Mouse (Mus musculus): ENCODE data around the gene Sypl. TPM values are rescaled to one million over a fixed set of nuclear protein-coding genes. Genes with fewer than 3 reads are reported as not detected.

Gene Sypl
- polyA plus RNA-seq (2016; fragmentation: Nextera tagmentation; extraction: Ambion mirVana) = 44.5 and 47.1 TPM in 2 replicates

DNA sequence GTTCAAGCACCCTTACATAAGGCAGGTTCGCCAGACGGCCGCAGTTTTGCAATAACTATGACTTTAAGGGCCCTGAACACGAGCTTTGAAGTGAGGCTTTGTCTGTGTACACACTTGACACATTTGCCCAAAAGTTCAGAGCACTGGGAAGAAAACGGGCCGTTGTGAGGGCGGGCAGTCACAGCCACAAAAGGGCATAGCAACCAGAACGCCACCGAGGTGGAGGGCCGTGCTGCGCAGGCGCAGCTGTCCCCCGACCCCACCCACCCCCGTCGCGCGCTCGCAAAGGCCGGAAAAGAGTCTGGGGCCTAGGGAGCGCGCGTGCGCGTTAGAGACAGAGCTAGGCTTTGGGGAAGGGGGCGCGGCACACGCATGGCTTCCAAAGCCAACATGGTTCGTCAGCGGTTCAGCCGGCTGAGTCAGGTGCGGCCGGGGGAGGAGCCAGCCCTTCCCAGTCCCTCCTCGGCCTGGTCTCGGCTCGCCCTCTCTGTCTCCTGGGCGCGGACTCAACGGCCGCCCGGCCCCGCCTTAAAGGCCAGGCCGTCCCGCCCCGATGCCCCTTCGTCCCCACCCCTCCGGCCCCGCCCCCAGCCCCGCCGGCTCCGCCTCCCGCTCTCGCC lies at the start of gene Sypl:
TSS of gene Sypl (plus strand) at position 296 of the 620 bp plus-strand sequence.
- H3K27ac ChIP-seq = peak within 1 kb of the TSS; percentile 93

DNA sequence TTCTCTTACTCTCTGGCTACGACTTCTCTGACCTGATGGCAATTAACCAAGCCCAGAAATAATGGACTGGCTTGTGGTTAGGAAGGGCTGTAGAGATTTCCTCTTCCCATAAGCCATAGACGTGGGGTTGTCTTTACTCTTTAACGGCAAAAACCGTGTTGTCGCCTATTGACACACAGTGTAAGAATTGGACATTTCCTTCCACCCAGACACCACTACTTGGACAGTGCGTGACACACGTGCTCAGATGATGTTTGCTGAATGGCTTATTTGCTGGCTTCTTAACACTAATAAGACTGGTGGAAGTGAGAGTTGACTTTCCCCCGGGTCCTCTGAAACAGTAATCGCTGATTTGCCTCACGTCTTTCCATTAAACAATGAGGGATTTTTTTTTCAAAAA lies 44.0 kb upstream of the Sypl start:
- no peak overlapping the region for H3K27ac ChIP-seq
- peaks cover 16% of the 10 kb centered on the region for H3K27me3 ChIP-seq
- no peak overlapping the region for H3K4me3 ChIP-seq (replicated peaks)
- no peaks in the 10 kb centered on the region for H3K36me3 ChIP-seq (replicated peaks)
- H3K9ac ChIP-seq = no peak overlapping the region
- no peaks in the 10 kb centered on the region for H3K9me3 ChIP-seq
- peak; percentile 31; the same call in 1 of the 2 replicates for ATAC-seq (ENCODE audit: low FRiP score)
- WGBS = 57% methylated on average over 10 of the region's 10 CpGs
- H3K4me2 ChIP-seq = no peak overlapping the region
- peaks cover 6% of the 10 kb centered on the region for H3K4me1 ChIP-seq

More for the DNA sequence above, at the start of gene Sypl:
- Histone ChIP-seq H3K27me3 (no peaks in the 10 kb centered on the region), H3K4me3 (replicated peaks) (peak within 1 kb of the TSS; percentile 62), H3K4me1 (peaks cover 29% of the 10 kb centered on the region), H3K36me3 (replicated peaks) (no peaks in the 10 kb centered on the region), H3K9me3 (no peaks in the 10 kb centered on the region), H3K4me2 (peak within 1 kb of the TSS; percentile 81), H3K9ac (peak within 1 kb of the TSS; percentile 86)
- peak; percentile 98 for ATAC-seq (ENCODE audit: low FRiP score)
- 0% methylated on average over 31 of the region's 52 CpGs for WGBS

DNA sequence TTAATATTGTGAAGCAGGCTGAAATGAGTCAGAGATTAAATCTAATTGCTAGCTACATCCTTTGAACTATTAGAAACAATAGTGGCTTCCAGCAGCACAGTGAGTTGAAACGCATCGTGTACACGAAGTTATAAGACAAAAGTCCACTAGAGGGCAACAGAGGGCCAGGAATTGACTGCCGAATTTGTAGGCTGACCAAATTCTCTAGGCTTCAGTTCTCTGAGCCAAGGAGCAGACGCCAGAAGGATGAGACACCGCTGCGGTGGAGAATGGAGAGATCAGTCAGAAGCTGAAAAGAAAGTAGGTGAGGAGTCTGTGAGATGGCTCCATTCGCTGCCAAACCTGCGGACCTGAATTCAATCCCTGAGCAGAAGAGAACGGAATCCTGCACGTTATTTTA lies 43.6 kb upstream of the Sypl start:
- H3K4me2 ChIP-seq = peak overlapping the region; percentile 45
- 0 out of 2 replicates have a peak overlapping the region, but pooled peaks have one; percentile 11 for H3K4me3 ChIP-seq (replicated peaks)
- H3K27me3 ChIP-seq = peaks cover 16% of the 10 kb centered on the region
- WGBS = 16% methylated on average over 11 of the region's 11 CpGs
- H3K9me3 ChIP-seq = no peaks in the 10 kb centered on the region
- peak; percentile 79 for ATAC-seq (ENCODE audit: low FRiP score)
- H3K36me3 ChIP-seq (replicated peaks) = no peaks in the 10 kb centered on the region
- no peak overlapping the region for H3K27ac ChIP-seq
- peaks cover 6% of the 10 kb centered on the region for H3K4me1 ChIP-seq
- 0 out of 2 replicates have a peak overlapping the region, but pooled peaks have one; percentile 4 for H3K9ac ChIP-seq

DNA sequence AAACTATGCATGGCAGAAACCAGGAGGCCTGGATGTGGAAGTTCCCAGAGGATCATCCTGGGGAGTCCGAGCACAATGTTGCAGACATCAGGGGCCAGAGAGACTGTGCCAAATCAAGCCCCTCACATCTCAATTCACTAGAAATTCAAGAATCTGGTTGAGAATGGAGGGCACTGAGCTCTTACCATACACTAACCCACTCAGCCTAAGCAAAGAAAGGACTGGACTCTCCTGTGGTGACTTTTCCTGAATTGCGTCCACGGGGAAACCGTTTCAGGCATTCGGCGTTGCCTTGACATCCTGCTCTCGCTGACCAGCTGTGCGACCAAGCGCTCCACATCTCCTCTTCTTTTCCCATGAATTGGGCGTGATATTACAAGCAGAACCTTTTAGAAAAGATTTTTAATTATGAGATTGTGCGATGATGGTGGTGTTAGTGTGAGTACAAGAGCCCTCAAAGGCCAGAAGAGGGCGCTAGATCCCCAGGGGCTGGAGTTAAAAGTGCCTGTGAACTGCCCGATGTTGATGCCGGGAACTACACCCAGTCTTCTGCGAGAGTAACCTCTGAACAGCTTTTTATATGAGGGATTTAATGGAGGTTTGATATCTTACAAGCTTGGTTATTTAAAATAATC lies 43.0 kb upstream of the Sypl start:
- no peak overlapping the region for H3K27ac ChIP-seq
- H3K27me3 ChIP-seq = peaks cover 16% of the 10 kb centered on the region
- H3K4me2 ChIP-seq = peak overlapping the region; percentile 45
- peaks cover 6% of the 10 kb centered on the region for H3K4me1 ChIP-seq
- WGBS = 35% methylated on average over 15 of the region's 15 CpGs
- H3K9me3 ChIP-seq = no peaks in the 10 kb centered on the region
- H3K36me3 ChIP-seq (replicated peaks) = no peaks in the 10 kb centered on the region
- ATAC-seq (ENCODE audit: low FRiP score) = peak; percentile 44
- H3K9ac ChIP-seq = 0 out of 2 replicates have a peak overlapping the region, but pooled peaks have one; percentile 4
- H3K4me3 ChIP-seq (replicated peaks) = 0 out of 2 replicates have a peak overlapping the region, but pooled peaks have one; percentile 11

DNA sequence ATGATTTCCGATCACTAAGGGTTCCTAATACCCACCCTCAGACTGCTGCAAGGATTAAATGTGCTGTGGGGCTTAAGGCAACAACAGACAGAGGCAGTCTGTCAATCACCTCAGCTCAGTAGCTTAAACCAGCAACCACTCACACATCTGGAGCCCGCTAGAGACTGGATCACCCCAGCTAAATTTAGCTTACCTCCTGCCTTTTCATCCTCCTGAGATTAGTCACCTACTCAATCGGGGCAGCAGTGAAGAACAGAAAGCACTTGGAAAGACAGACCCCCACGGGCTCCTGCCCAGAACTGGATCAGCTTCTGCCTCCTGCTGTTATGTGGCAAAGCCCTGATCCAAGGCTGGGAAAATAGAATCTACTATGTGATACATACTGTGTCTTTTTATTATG lies 42.1 kb upstream of the Sypl start:
- 22% methylated on average over 4 of the region's 4 CpGs for WGBS
- no peak for ATAC-seq (ENCODE audit: low FRiP score)
- H3K4me3 ChIP-seq (replicated peaks) = no peak overlapping the region

DNA sequence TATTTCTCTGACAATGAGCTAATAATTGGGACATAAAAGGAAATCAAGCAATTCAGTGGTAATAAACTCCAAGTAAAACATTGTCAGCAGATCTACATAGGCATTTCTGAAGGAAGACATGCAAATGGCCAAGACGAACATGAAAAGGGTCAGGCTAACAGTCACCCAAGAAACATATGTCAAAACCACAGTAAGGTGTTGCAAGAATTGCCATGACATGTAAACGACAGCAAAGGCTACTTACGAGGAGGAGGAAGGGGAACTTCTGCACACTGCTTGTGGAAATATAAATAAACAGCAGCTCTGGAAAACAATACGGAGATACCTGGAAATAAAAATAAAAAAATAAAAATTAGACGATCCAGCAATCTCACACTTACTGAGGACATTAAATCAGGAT lies 40.9 kb upstream of the Sypl start:
- H3K4me1 ChIP-seq = peaks cover 6% of the 10 kb centered on the region
- no peak overlapping the region for H3K4me3 ChIP-seq (replicated peaks)
- no peak for ATAC-seq (ENCODE audit: low FRiP score)
- H3K27me3 ChIP-seq = peaks cover 16% of the 10 kb centered on the region
- H3K9ac ChIP-seq = no peak overlapping the region
- H3K27ac ChIP-seq = no peak overlapping the region
- H3K9me3 ChIP-seq = no peaks in the 10 kb centered on the region
- no peak overlapping the region for H3K4me2 ChIP-seq
- H3K36me3 ChIP-seq (replicated peaks) = no peaks in the 10 kb centered on the region
- WGBS = 89% methylated on average over 5 of the region's 5 CpGs

More for the DNA sequence above, 42.1 kb upstream of the Sypl start:
- H3K9me3 ChIP-seq = no peaks in the 10 kb centered on the region
- peaks cover 16% of the 10 kb centered on the region for H3K27me3 ChIP-seq
- no peak overlapping the region for H3K9ac ChIP-seq
- H3K27ac ChIP-seq = no peak overlapping the region
- peaks cover 6% of the 10 kb centered on the region for H3K4me1 ChIP-seq
- H3K4me2 ChIP-seq = no peak overlapping the region
- H3K36me3 ChIP-seq (replicated peaks) = no peaks in the 10 kb centered on the region

DNA sequence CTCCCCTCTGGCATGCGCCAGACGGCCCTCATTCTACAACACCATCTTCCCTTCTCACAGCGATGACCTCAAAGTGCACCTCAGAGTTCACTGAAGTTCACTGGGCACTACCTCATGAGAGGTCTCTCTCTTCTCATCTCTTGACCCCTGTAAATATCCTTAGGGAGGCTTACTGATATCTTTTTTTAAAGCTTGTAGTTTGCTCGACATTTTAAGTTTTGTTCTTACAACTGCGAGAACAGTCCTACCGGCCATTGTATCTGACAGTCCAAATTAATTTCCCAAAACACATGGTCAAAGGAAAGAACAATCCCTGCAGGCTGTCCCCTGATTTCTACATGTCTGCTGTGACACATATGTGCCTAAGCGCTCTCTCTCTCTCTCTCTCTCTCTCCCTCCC lies 35.0 kb upstream of the Sypl start:
- no peaks in the 10 kb centered on the region for H3K4me1 ChIP-seq
- no peaks in the 10 kb centered on the region for H3K9me3 ChIP-seq
- no peak for ATAC-seq (ENCODE audit: low FRiP score)
- H3K4me2 ChIP-seq = no peak overlapping the region
- no peak overlapping the region for H3K27ac ChIP-seq
- no peaks in the 10 kb centered on the region for H3K36me3 ChIP-seq (replicated peaks)
- no peak overlapping the region for H3K4me3 ChIP-seq (replicated peaks)
- H3K9ac ChIP-seq = no peak overlapping the region
- 80% methylated on average over 7 of the region's 7 CpGs for WGBS
- no peaks in the 10 kb centered on the region for H3K27me3 ChIP-seq

DNA sequence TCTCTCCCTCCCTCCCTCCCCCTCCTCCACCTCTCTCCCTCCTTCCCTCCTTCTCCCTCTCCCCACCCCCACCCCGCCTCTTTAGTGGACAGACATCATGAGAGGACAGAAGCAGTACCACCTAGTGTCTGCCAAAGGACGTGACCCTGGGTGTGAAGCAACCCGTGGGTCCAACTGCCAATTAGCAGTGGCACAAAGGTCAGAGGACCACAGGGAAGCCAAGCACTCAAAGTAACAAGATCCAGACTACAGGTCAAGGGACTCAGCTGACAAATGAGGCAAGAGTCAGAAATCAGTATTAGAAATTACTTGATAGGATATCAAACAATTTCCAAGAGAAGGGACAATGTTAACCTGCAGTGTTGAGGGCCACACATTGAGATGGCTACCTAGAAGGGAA lies 34.6 kb upstream of the Sypl start:
- ATAC-seq (ENCODE audit: low FRiP score) = no peak
- Histone ChIP-seq H3K27me3 (no peaks in the 10 kb centered on the region), H3K27ac (no peak overlapping the region), H3K9me3 (no peaks in the 10 kb centered on the region), H3K4me3 (replicated peaks) (no peak overlapping the region), H3K36me3 (replicated peaks) (no peaks in the 10 kb centered on the region), H3K9ac (no peak overlapping the region), H3K4me1 (no peaks in the 10 kb centered on the region), H3K4me2 (no peak overlapping the region)
- WGBS = 25% methylated on average over 3 of the region's 3 CpGs

DNA sequence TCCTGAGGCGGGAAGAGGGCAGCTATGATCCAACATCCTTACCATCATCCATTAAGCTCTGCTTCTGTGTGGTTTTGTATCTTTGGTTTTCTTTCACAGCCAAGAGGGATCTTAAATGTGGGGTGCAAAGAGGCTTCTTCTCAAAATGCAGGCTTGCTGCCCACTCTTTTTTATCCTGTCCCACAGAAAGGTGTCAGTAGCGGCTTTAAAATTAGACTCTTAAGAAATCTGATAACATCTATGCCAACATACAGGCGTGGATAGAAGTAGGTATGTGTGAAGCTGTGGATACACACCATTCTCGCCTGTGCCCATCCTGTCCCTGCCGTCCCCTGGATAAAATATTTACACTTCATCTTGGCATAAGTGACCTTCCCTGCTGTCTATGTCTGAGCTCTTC lies 34.2 kb upstream of the Sypl start:
- H3K36me3 ChIP-seq (replicated peaks) = no peaks in the 10 kb centered on the region
- H3K27ac ChIP-seq = no peak overlapping the region
- 89% methylated on average over 5 of the region's 5 CpGs for WGBS
- no peaks in the 10 kb centered on the region for H3K4me1 ChIP-seq
- no peak overlapping the region for H3K4me3 ChIP-seq (replicated peaks)
- ATAC-seq (ENCODE audit: low FRiP score) = no peak
- no peaks in the 10 kb centered on the region for H3K27me3 ChIP-seq
- H3K9me3 ChIP-seq = no peaks in the 10 kb centered on the region
- H3K4me2 ChIP-seq = no peak overlapping the region
- no peak overlapping the region for H3K9ac ChIP-seq

DNA sequence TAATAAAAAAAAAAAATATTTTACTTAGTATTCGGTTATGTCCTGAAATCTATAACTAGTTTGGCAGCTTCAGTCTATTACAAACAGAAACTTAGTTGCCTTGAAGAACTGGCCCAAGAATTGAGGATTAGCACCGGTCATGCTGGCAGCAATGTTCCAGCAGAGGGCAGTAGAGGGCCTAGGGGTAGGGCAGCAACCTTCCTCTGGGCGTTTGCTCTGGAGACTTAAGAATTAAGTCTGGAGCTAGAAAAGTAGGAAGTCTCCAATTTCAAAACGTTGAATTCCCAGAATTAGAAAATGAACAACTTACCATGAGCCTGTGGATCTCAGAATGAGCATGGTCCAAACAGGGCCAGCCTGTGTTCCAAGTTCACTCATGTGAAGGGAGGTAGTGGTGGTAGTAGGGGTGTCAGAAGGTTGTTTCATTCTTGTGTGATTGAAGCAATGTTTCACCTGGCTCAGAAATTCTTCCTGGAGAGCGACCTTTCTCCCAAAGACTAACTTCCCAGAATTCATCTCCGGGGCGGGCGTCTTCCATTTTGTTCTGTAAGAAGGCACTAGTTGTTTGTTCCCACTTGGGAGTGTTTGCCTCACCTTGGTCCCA lies 33.4 kb upstream of the Sypl start:
- H3K4me1 ChIP-seq = no peaks in the 10 kb centered on the region
- no peak for ATAC-seq (ENCODE audit: low FRiP score)
- H3K9me3 ChIP-seq = no peaks in the 10 kb centered on the region
- no peak overlapping the region for H3K4me2 ChIP-seq
- H3K36me3 ChIP-seq (replicated peaks) = no peaks in the 10 kb centered on the region
- no peak overlapping the region for H3K4me3 ChIP-seq (replicated peaks)
- H3K27ac ChIP-seq = no peak overlapping the region
- no peak overlapping the region for H3K9ac ChIP-seq
- H3K27me3 ChIP-seq = no peaks in the 10 kb centered on the region
- 72% methylated on average over 8 of the region's 8 CpGs for WGBS

DNA sequence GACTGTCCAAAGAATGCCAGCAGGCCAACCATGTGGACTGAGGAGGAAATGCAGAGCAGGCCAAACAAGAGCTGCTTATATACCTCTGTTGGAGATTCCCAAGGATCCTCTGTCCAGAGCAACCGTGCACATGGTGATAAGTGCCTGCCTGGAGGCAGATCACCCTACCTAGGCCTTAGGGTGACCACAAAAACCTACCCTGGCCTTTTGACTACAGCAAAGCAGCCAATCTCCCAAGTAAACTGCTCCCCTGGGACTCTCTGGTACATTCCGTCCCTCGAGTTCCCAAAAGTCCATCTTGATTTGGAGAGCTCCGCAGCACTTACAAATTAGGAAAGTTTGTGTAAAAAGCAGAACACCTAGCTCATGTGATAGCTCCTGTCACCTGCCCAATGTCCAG lies 32.6 kb upstream of the Sypl start:
- Histone ChIP-seq H3K9me3 (no peaks in the 10 kb centered on the region), H3K36me3 (replicated peaks) (no peaks in the 10 kb centered on the region), H3K4me2 (no peak overlapping the region), H3K27ac (no peak overlapping the region), H3K27me3 (no peaks in the 10 kb centered on the region), H3K4me1 (peaks cover 3% of the 10 kb centered on the region), H3K9ac (no peak overlapping the region), H3K4me3 (replicated peaks) (no peak overlapping the region)
- WGBS = 83% methylated on average over 4 of the region's 4 CpGs
- no peak for ATAC-seq (ENCODE audit: low FRiP score)

DNA sequence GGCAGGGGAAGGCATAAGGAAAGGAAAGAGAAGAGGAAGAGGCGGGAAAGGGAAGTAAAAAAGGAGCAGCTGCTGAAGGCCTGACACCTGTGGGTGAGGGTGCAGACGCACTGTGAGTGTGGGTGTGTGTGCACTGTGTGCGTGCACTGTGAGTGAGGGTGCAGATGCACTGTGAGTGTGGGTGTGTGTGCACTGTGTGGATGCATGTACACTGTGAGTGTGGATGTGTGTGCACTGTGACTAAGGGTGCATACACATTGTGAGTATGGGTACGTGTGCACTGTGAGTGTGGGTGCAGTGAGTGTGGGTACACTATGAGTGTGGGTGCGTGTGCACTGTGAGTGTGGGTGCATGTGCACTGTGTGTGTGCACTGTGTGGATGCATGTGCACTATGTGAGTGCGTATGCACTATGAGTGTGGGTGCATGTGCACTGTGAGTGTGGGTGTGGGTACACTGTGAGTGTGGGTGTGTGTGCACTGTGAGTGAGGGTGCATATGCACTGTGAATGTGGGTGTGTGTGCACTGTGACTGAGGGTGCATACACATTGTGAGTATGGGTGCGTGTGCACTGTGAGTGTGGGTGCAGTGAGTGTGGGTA lies 32.1 kb upstream of the Sypl start:
- Histone ChIP-seq H3K4me1 (peaks cover 9% of the 10 kb centered on the region), H3K4me2 (no peak overlapping the region), H3K36me3 (replicated peaks) (no peaks in the 10 kb centered on the region), H3K27ac (no peak overlapping the region), H3K9ac (no peak overlapping the region), H3K4me3 (replicated peaks) (no peak overlapping the region), H3K27me3 (no peaks in the 10 kb centered on the region), H3K9me3 (no peaks in the 10 kb centered on the region)
- 0 out of 2 replicates have a peak, but pooled peaks have one; percentile 11 for ATAC-seq (ENCODE audit: low FRiP score)
- 94% methylated on average over 7 of the region's 7 CpGs for WGBS

Measured in forebrain, embryonic 12.5 days (tissue).